Mouse (Mus musculus) G1E (cell line): ENCODE data around the gene C7. TPM values are rescaled to one million over a fixed set of nuclear protein-coding genes. Genes with fewer than 3 reads are reported as not detected.

ENCODE experiments used
- ATAC-seq: 2 replicates; pipeline ENCODE4 v1.8.0; 2016; ENCODE audit warnings: mild to moderate bottlenecking; ENCODE audit not compliant: insufficient number of reproducible peaks, poor library complexity, low FRiP score, severe bottlenecking; ENCODE audit errors: extremely low read depth
- DNase-seq: peaks from one replicate; pipeline ENCODE4 v3.0.0; 2012; ENCODE audit warnings: low spot score
- H3K27me3 ChIP-seq: 2 replicates; pipeline ENCODE4 v1.6.1; 2012; ENCODE audit warnings: mild to moderate bottlenecking, low read length, inconsistent platforms; ENCODE audit not compliant: insufficient read depth
- H3K36me3 ChIP-seq: replicated peaks from 2 replicates; pipeline ENCODE3; 2012; ENCODE audit warnings: mild to moderate bottlenecking, inconsistent platforms
- H3K4me1 ChIP-seq: 2 replicates; pipeline ENCODE4 v1.6.1; 2012; ENCODE audit warnings: low read depth, low read length, inconsistent platforms, mixed read lengths; ENCODE audit not compliant: insufficient read depth
- H3K4me3 ChIP-seq: 2 replicates; pipeline ENCODE4 v1.5.1; 2012; ENCODE audit warnings: low read depth, mild to moderate bottlenecking, inconsistent platforms, low read length, moderate library complexity, mixed read lengths
- H3K9me3 ChIP-seq: replicated peaks from 2 replicates; pipeline ENCODE4 v1.6.1; 2012; ENCODE audit warnings: inconsistent platforms
- CTCF ChIP-seq: IDR thresholded peaks from 2 replicates; pipeline ENCODE4 v1.5.1; 2012; ENCODE audit warnings: low read depth, low read length, inconsistent platforms, mixed read lengths
- GATA1 ChIP-seq: IDR thresholded peaks from 2 replicates; pipeline ENCODE4 v1.6.1; 2012; ENCODE audit warnings: borderline replicate concordance, low read length, inconsistent platforms, mixed read lengths
- GATA2 ChIP-seq: IDR thresholded peaks from 2 replicates; pipeline ENCODE4 v1.6.1; 2012; ENCODE audit warnings: low read depth, low read length, inconsistent platforms, borderline replicate concordance
- POLR2AphosphoS5 ChIP-seq: IDR thresholded peaks from 2 replicates; pipeline ENCODE4 v1.6.1; 2012; ENCODE audit warnings: low read depth, low read length, inconsistent platforms; ENCODE audit not compliant: insufficient replicate concordance
- TAL1 ChIP-seq: conservative IDR thresholded peaks from 2 replicates; pipeline ENCODE4 v1.6.1; 2012; ENCODE audit warnings: low read depth, low read length, inconsistent platforms, mixed read lengths
- polyA plus RNA-seq: library from polyadenylated mRNA; stranded (reverse); fragments of >175 nt; gene quantifications from 2 replicates; pipeline ENCODE4 v1.2.3, GENCODE M21; 2012
- total RNA-seq, 2 experiments: library from RNA; stranded (forward) in 1 of 2; stranded (reverse) in 1 of 2; fragments of 200-1000 nt in 1 of 2; fragments of >200 nt in 1 of 2; fragmentation: Nextera tagmentation in 1 of 2; gene quantifications; 2 replicates each; pipeline ENCODE4 v1.2.3; 2014 to 2017

C7 gene
- total and polyA plus RNA-seq, 3 experiments: 0.05 TPM; not detected in 2

- TF ChIP-seq POLR2AphosphoS5 (no peak), TAL1 (no peak), CTCF (no peak), GATA2 (no peak), GATA1 (no peak)
- ATAC-seq (no peak), DNase-seq (no peak)
- Histone ChIP-seq H3K27me3 (peaks cover 3% of the 10 kb centered on the region), H3K4me3 (no peak overlapping the region), H3K4me1 (no peaks in the 10 kb centered on the region), H3K9me3 (no peaks in the 10 kb centered on the region), H3K36me3 (no peaks in the 10 kb centered on the region)
Observed at GRCm38 (mm10) chr15:5002903-5003302, 60.6 kb downstream of the C7 start.

- ATAC-seq: no peak
- TF ChIP-seq GATA1 (no peak), TAL1 (no peak), GATA2 (no peak), CTCF (no peak), POLR2AphosphoS5 (no peak)
- Histone ChIP-seq H3K36me3 (no peaks in the 10 kb centered on the region), H3K4me1 (no peaks in the 10 kb centered on the region), H3K4me3 (no peak overlapping the region), H3K9me3 (no peaks in the 10 kb centered on the region), H3K27me3 (peaks cover 4% of the 10 kb centered on the region; the same call in 1 of the 2 replicates)
- DNase-seq: no peak
Observed at GRCm38 (mm10) chr15:4973355-4973754, 90.2 kb downstream of the C7 start.

Other genes with a start within 250 kb of the C7 start
- gene Mroh2b, start 165.0 kb downstream of the C7 start, total RNA-seq (2014; fragmentation: Nextera tagmentation): not detected in 2 replicates
- gene Mroh2b, start 165.0 kb downstream of the C7 start, total RNA-seq (2017): 0.11 TPM in 1 of 2 replicates, not detected in the other
- gene Mroh2b, start 165.0 kb downstream of the C7 start, polyA plus RNA-seq: not detected in 2 replicates
- 19.2 and 20.8 TPM in 2 replicates for gene Card6, start 44.8 kb upstream of the C7 start, total RNA-seq (2014; fragmentation: Nextera tagmentation)
- gene Card6, start 44.8 kb upstream of the C7 start, total RNA-seq (2017): 6.0 and 7.5 TPM in 2 replicates
- 1.9 and 2.0 TPM in 2 replicates for gene Card6, start 44.8 kb upstream of the C7 start, polyA plus RNA-seq
- 374 and 438 TPM in 2 replicates for gene Rpl37, start 52.9 kb upstream of the C7 start, total RNA-seq (2014; fragmentation: Nextera tagmentation)
- gene Rpl37, start 52.9 kb upstream of the C7 start, total RNA-seq (2017): 1,244 and 1,575 TPM in 2 replicates
- 48.0 and 51.7 TPM in 2 replicates for gene Rpl37, start 52.9 kb upstream of the C7 start, polyA plus RNA-seq
- gene Prkaa1, start 80.1 kb upstream of the C7 start, total RNA-seq (2014; fragmentation: Nextera tagmentation): 109 and 121 TPM in 2 replicates
- 66.7 and 79.5 TPM in 2 replicates for gene Prkaa1, start 80.1 kb upstream of the C7 start, total RNA-seq (2017)
- 4.5 and 5.8 TPM in 2 replicates for gene Prkaa1, start 80.1 kb upstream of the C7 start, polyA plus RNA-seq
- gene Ttc33, start 121.8 kb upstream of the C7 start, total RNA-seq (2014; fragmentation: Nextera tagmentation): 14.8 and 26.0 TPM in 2 replicates
- gene Ttc33, start 121.8 kb upstream of the C7 start, total RNA-seq (2017): 63.5 and 64.7 TPM in 2 replicates
- gene Ttc33, start 121.8 kb upstream of the C7 start, polyA plus RNA-seq: 10.6 and 47.8 TPM in 2 replicates
- gene Ptger4, start 180.4 kb upstream of the C7 start, total RNA-seq (2014; fragmentation: Nextera tagmentation): 19.4 and 20.5 TPM in 2 replicates
- gene Ptger4, start 180.4 kb upstream of the C7 start, total RNA-seq (2017): 6.9 and 7.7 TPM in 2 replicates
- 14.9 and 15.9 TPM in 2 replicates for gene Ptger4, start 180.4 kb upstream of the C7 start, polyA plus RNA-seq